Mouse (Mus musculus): ENCODE data around the gene Nos1ap. TPM values are rescaled to one million over a fixed set of nuclear protein-coding genes. Genes with fewer than 3 reads are reported as not detected.
A peak's percentile ranks its signal among the peaks of the same experiment; 100 is the strongest.

The Nos1ap gene
- polyA plus RNA-seq, 1 experiment from 2014 or later: 14.6 TPM

GRCm38 (mm10) chr1:170380505-170380904 is 209.2 kb downstream of the Nos1ap start:
- no peak for ATAC-seq (replicated peaks; ENCODE audit: extremely low read depth, insufficient read depth, low FRiP score)
- no peaks in the 10 kb centered on the region for H3K4me1 ChIP-seq (ENCODE audit: control insufficient read depth, insufficient read depth, low read length)
- H3K4me2 ChIP-seq (ENCODE audit: low read depth, low read length): no peak overlapping the region
- H3K36me3 ChIP-seq (ENCODE audit: control insufficient read depth, insufficient read depth): no peaks in the 10 kb centered on the region
- WGBS: 55% methylated on average over 2 of the region's 2 CpGs
- H3K9me3 ChIP-seq (replicated peaks; ENCODE audit: control insufficient read depth, low read length): no peaks in the 10 kb centered on the region
- H3K9ac ChIP-seq (ENCODE audit: low read length): no peak overlapping the region
- H3K27me3 ChIP-seq (ENCODE audit: control insufficient read depth, insufficient read depth, low read length): no peaks in the 10 kb centered on the region
- no peak overlapping the region for H3K27ac ChIP-seq (ENCODE audit: low read length)
- H3K4me3 ChIP-seq (ENCODE audit: low read length): no peak overlapping the region

- Histone ChIP-seq H3K4me3 (ENCODE audit: low read length) (no peak overlapping the region), H3K4me2 (ENCODE audit: low read depth, low read length) (no peak overlapping the region), H3K27me3 (ENCODE audit: control insufficient read depth, insufficient read depth, low read length) (no peaks in the 10 kb centered on the region), H3K9ac (ENCODE audit: low read length) (no peak overlapping the region), H3K27ac (ENCODE audit: low read length) (no peak overlapping the region), H3K9me3 (replicated peaks; ENCODE audit: control insufficient read depth, low read length) (no peaks in the 10 kb centered on the region), H3K4me1 (ENCODE audit: control insufficient read depth, insufficient read depth, low read length) (peaks cover 9% of the 10 kb centered on the region), H3K36me3 (ENCODE audit: control insufficient read depth, insufficient read depth) (no peaks in the 10 kb centered on the region)
- no peak for ATAC-seq (replicated peaks; ENCODE audit: extremely low read depth, insufficient read depth, low FRiP score)
- WGBS: 89% methylated on average over 5 of the region's 5 CpGs
Observed at GRCm38 (mm10) chr1:170375721-170376120, 213.9 kb downstream of the Nos1ap start.

- Histone ChIP-seq H3K4me2 (ENCODE audit: low read depth, low read length) (no peak overlapping the region), H3K4me1 (ENCODE audit: control insufficient read depth, insufficient read depth, low read length) (peaks cover 14% of the 10 kb centered on the region), H3K9me3 (replicated peaks; ENCODE audit: control insufficient read depth, low read length) (no peaks in the 10 kb centered on the region), H3K36me3 (ENCODE audit: control insufficient read depth, insufficient read depth) (no peaks in the 10 kb centered on the region), H3K27ac (ENCODE audit: low read length) (no peak overlapping the region), H3K4me3 (ENCODE audit: low read length) (no peak overlapping the region), H3K9ac (ENCODE audit: low read length) (no peak overlapping the region), H3K27me3 (ENCODE audit: control insufficient read depth, insufficient read depth, low read length) (no peaks in the 10 kb centered on the region)
- WGBS: 95% methylated on average over 2 of the region's 2 CpGs
- ATAC-seq (replicated peaks; ENCODE audit: extremely low read depth, insufficient read depth, low FRiP score): no peak
Observed at GRCm38 (mm10) chr1:170373750-170374149, 215.9 kb downstream of the Nos1ap start.

- H3K9me3 ChIP-seq (replicated peaks; ENCODE audit: control insufficient read depth, low read length): no peaks in the 10 kb centered on the region
- WGBS: 44% methylated on average over 4 of the region's 4 CpGs
- ATAC-seq (replicated peaks; ENCODE audit: extremely low read depth, insufficient read depth, low FRiP score): no peak
- no peaks in the 10 kb centered on the region for H3K27me3 ChIP-seq (ENCODE audit: control insufficient read depth, insufficient read depth, low read length)
- H3K9ac ChIP-seq (ENCODE audit: low read length): no peak overlapping the region
- no peak overlapping the region for H3K4me2 ChIP-seq (ENCODE audit: low read depth, low read length)
- peaks cover 19% of the 10 kb centered on the region for H3K4me1 ChIP-seq (ENCODE audit: control insufficient read depth, insufficient read depth, low read length)
- H3K4me3 ChIP-seq (ENCODE audit: low read length): no peak overlapping the region
- peak overlapping the region; percentile 62; the same call in 1 of the 2 replicates for H3K27ac ChIP-seq (ENCODE audit: low read length)
- no peaks in the 10 kb centered on the region for H3K36me3 ChIP-seq (ENCODE audit: control insufficient read depth, insufficient read depth)
Observed at GRCm38 (mm10) chr1:170371191-170371792, 218.4 kb downstream of the Nos1ap start.

DNA sequence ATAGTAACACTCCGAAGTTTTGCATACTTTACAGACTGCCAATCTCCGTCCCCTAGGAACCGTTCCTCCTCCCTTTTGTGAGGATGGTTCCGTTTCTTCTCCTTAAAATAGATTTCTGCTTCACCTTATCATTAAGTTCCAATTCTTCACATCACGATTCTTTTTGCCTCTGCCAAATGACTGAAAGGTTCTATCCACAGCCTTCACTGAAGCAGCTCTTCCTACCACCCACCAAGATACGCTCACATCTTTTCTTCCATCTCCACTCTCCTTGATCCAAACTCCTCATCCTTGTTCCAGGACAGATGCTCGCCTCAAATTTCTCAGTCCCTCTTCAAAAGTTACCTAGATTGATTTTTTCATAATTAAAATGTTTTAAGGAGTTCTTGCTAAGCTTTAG is 220.8 kb downstream of the Nos1ap start:
- no peaks in the 10 kb centered on the region for H3K36me3 ChIP-seq (ENCODE audit: control insufficient read depth, insufficient read depth)
- peaks cover 19% of the 10 kb centered on the region for H3K4me1 ChIP-seq (ENCODE audit: control insufficient read depth, insufficient read depth, low read length)
- H3K4me2 ChIP-seq (ENCODE audit: low read depth, low read length): peak overlapping the region; percentile 10; the same call in 1 of the 2 replicates
- no peaks in the 10 kb centered on the region for H3K9me3 ChIP-seq (replicated peaks; ENCODE audit: control insufficient read depth, low read length)
- H3K27ac ChIP-seq (ENCODE audit: low read length): no peak overlapping the region
- H3K27me3 ChIP-seq (ENCODE audit: control insufficient read depth, insufficient read depth, low read length): no peaks in the 10 kb centered on the region
- H3K4me3 ChIP-seq (ENCODE audit: low read length): no peak overlapping the region
- 49% methylated on average over 7 of the region's 7 CpGs for WGBS
- no peak overlapping the region for H3K9ac ChIP-seq (ENCODE audit: low read length)
- ATAC-seq (replicated peaks; ENCODE audit: extremely low read depth, insufficient read depth, low FRiP score): no peak

DNA sequence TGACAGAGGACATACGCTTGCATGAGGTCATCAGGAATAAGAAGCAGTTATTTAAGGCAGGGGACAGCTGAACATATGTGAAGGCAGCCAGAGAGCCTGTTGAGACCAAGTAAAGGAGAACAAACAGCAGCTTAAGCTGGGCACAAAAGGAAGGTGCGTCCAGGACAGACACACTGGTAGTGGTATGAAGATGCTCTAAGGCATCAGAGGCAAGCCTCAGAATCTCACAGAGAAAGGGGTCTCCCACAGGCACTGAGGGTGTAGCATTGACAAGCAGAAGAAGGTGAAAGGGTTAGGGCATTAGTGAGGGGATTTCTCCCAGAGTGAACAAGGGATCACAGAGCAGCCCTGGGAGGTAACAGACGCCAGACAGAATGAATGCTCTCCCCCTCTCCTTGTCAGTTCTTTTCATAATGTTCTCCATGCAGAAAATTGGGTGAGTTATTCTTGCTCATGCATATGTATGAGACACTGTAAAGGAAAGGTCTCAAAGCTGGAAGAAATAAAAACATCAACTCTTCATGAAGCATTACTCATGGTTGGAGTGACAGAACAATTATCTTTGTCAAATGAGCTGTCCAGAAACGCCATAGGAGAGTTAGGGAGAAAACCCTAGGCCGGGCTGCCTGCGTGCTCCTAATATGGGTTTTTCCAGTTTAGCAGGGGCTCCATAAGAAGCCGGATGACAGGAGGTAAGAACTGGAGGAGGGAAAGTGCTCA is 222.5 kb downstream of the Nos1ap start:
- 73% methylated on average over 7 of the region's 7 CpGs for WGBS
- H3K9me3 ChIP-seq (replicated peaks; ENCODE audit: control insufficient read depth, low read length): no peaks in the 10 kb centered on the region
- no peaks in the 10 kb centered on the region for H3K36me3 ChIP-seq (ENCODE audit: control insufficient read depth, insufficient read depth)
- no peak overlapping the region for H3K27ac ChIP-seq (ENCODE audit: low read length)
- no peak overlapping the region for H3K9ac ChIP-seq (ENCODE audit: low read length)
- no peak overlapping the region for H3K4me2 ChIP-seq (ENCODE audit: low read depth, low read length)
- ATAC-seq (replicated peaks; ENCODE audit: extremely low read depth, insufficient read depth, low FRiP score): no peak
- no peaks in the 10 kb centered on the region for H3K27me3 ChIP-seq (ENCODE audit: control insufficient read depth, insufficient read depth, low read length)
- no peak overlapping the region for H3K4me3 ChIP-seq (ENCODE audit: low read length)
- peaks cover 19% of the 10 kb centered on the region for H3K4me1 ChIP-seq (ENCODE audit: control insufficient read depth, insufficient read depth, low read length)

GRCm38 (mm10) chr1:170363746-170364145 is 225.9 kb downstream of the Nos1ap start:
- no peak overlapping the region for H3K27ac ChIP-seq (ENCODE audit: low read length)
- H3K36me3 ChIP-seq (ENCODE audit: control insufficient read depth, insufficient read depth): no peaks in the 10 kb centered on the region
- no peak overlapping the region for H3K9ac ChIP-seq (ENCODE audit: low read length)
- no peaks in the 10 kb centered on the region for H3K27me3 ChIP-seq (ENCODE audit: control insufficient read depth, insufficient read depth, low read length)
- H3K4me3 ChIP-seq (ENCODE audit: low read length): no peak overlapping the region
- no peak overlapping the region for H3K4me2 ChIP-seq (ENCODE audit: low read depth, low read length)
- no peaks in the 10 kb centered on the region for H3K9me3 ChIP-seq (replicated peaks; ENCODE audit: control insufficient read depth, low read length)
- WGBS: 91% methylated on average over 3 of the region's 3 CpGs
- H3K4me1 ChIP-seq (ENCODE audit: control insufficient read depth, insufficient read depth, low read length): peaks cover 5% of the 10 kb centered on the region
- no peak for ATAC-seq (replicated peaks; ENCODE audit: extremely low read depth, insufficient read depth, low FRiP score)

GRCm38 (mm10) chr1:170360183-170360915 is 229.3 kb downstream of the Nos1ap start:
- Histone ChIP-seq H3K36me3 (ENCODE audit: control insufficient read depth, insufficient read depth) (no peaks in the 10 kb centered on the region), H3K9ac (ENCODE audit: low read length) (no peak overlapping the region), H3K4me3 (ENCODE audit: low read length) (no peak overlapping the region), H3K27me3 (ENCODE audit: control insufficient read depth, insufficient read depth, low read length) (no peaks in the 10 kb centered on the region), H3K4me2 (ENCODE audit: low read depth, low read length) (no peak overlapping the region), H3K9me3 (replicated peaks; ENCODE audit: control insufficient read depth, low read length) (no peaks in the 10 kb centered on the region), H3K27ac (ENCODE audit: low read length) (no peak overlapping the region), H3K4me1 (ENCODE audit: control insufficient read depth, insufficient read depth, low read length) (no peaks in the 10 kb centered on the region)
- ATAC-seq (replicated peaks; ENCODE audit: extremely low read depth, insufficient read depth, low FRiP score): no peak
- 73% methylated on average over 10 of the region's 10 CpGs for WGBS

DNA sequence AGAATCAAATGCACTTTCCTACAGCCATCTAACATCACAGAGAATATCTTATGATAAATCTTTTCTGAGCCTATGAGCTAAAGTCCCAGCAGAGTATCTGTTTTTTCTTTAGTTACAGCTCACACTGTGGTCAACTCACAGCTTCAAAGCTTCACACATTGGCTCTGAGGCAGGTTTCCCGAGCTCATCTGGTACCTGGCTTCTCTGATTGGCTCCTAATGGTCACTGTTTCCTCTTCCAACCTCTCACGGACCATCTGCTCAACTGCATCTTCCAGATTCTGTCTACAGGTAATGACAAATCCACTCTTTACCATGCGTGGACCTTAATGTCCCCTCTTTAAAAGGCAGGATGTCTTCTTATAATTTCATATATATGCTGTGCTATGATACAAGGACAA is 236.3 kb downstream of the Nos1ap start:
- WGBS: 64% methylated on average over 3 of the region's 3 CpGs
- Histone ChIP-seq H3K36me3 (ENCODE audit: control insufficient read depth, insufficient read depth) (no peaks in the 10 kb centered on the region), H3K27ac (ENCODE audit: low read length) (no peak overlapping the region), H3K4me3 (ENCODE audit: low read length) (no peak overlapping the region), H3K9ac (ENCODE audit: low read length) (no peak overlapping the region), H3K9me3 (replicated peaks; ENCODE audit: control insufficient read depth, low read length) (no peaks in the 10 kb centered on the region), H3K4me1 (ENCODE audit: control insufficient read depth, insufficient read depth, low read length) (no peaks in the 10 kb centered on the region), H3K4me2 (ENCODE audit: low read depth, low read length) (no peak overlapping the region), H3K27me3 (ENCODE audit: control insufficient read depth, insufficient read depth, low read length) (no peaks in the 10 kb centered on the region)
- ATAC-seq (replicated peaks; ENCODE audit: extremely low read depth, insufficient read depth, low FRiP score): no peak
